Mouse (Mus musculus) cerebellum, adult 18-20 months (tissue): ENCODE measurements at regions not wholly inside any gene's neighbourhood (a gene's known extent, or its start where the extent isn't known, plus 50 kb on each side); places are given as distances from the start of the nearest gene placed in this dataset.

Experiments
- DNase-seq, 2 experiments: peaks; one replicate each; pipeline ENCODE4 v3.0.0; 2021

DNA sequence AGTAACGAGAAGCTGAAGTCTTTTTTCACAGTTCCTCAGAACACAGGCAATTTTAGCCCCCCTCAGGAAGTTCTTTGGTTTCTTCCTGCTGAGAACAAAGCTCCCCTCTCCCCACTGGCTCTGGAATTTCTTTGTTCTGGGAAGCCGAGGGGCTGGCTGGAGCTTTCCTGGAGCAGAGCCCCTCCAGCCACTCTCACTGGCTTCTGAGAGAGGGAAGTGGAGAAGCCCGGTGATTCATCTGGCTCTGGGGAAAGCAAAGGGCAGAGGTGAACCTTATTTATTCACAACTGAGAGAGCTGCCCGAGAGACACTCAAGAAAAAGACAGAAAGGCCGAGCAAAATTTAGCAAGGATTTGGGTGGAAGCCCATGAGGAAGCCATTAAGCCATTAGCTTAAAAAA, 63.9 kb downstream of the Ddx3x start:
- no peak for DNase-seq

DNA sequence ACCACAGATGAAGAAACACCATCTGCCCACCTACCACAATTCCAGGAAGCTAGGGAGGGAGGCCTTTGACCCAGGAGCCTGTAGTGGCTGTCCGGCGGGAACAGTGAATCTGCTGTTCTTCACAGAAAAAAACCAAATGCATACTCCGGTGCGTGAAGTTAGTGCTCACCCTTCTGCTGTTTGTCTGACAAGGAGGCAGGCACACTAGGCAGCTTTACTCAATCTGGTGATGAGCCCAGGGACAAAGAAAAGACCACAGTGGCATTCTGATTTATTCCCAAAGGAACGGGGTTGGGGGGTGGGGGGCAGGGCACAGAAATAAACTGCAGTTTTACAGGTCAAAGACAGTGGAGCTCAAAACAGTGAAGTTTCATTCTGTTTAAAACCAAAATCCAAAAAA, 64.4 kb downstream of the Ddx3x start:
- no peak for DNase-seq

- DNase-seq: peak in 1 of 2 experiments; percentile 20
Observed at GRCm38 (mm10) chrX:13346011-13346631, 65.4 kb downstream of the Ddx3x start.

- DNase-seq: peak in 1 of 2 experiments; percentile 17
Observed at GRCm38 (mm10) chrX:13346696-13347026, 65.9 kb downstream of the Ddx3x start.

GRCm38 (mm10) chrX:13347027-13347840, 66.5 kb downstream of the Ddx3x start:
- peak; percentile 60 to 67 for DNase-seq

DNA sequence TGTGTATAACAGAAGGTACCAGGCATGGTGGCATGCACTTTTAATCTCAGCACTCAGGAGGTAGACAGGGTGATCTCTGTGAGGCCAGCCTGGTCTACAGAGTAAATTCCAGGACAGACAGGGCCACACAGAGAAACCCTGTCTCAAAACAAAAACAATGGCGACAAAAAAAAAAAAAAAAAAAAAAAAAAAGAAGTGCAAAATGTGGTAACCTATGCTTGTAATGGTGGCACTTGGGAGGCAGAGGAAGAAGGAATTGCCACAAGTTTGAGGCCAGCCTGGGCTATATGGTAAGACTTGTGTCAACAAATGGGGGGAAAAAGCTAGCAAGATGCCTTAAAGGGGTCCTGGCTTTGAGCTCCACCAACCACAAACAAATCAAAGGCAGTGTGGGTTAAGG, 67.6 kb downstream of the Ddx3x start:
- DNase-seq: no peak

GRCm38 (mm10) chrX:13350461-13350860, 69.7 kb downstream of the Ddx3x start:
- DNase-seq: no peak

GRCm38 (mm10) chrX:13357149-13357783, 76.5 kb downstream of the Ddx3x start:
- DNase-seq: no peak

- no peak for DNase-seq
Observed at GRCm38 (mm10) chrX:13357973-13358372, 77.2 kb downstream of the Ddx3x start.

- DNase-seq: no peak
Observed at GRCm38 (mm10) chrX:13360436-13360835, 79.7 kb downstream of the Ddx3x start.

- DNase-seq: no peak
Observed at GRCm38 (mm10) chrX:13370319-13370718, 89.5 kb downstream of the Ddx3x start.

DNA sequence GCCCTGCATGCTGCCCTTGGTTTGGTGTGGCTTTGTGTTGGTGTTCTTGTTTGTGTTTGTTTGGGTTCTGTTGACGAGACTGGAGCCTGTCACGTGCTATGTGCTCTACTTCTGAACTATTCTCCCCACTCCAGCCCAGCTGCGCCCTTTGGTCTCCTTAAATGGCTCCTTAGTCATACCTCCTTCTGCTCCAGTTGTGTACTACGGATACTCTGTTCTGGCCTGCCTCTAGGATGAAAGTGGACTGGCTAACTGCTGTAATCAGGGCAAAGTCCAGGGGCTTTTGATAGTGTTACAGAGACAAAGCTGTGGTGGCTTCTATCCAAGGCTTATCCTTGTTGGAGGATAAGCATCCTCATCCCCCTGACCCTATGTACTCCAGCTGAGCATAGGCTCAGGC, 92.0 kb downstream of the Ddx3x start:
- no peak for DNase-seq

GRCm38 (mm10) chrX:13386354-13386753, 79.6 kb upstream of the Nyx start:
- DNase-seq: no peak

- no peak for DNase-seq
Observed at GRCm38 (mm10) chrX:13398466-13398865, 67.4 kb upstream of the Nyx start.

DNA sequence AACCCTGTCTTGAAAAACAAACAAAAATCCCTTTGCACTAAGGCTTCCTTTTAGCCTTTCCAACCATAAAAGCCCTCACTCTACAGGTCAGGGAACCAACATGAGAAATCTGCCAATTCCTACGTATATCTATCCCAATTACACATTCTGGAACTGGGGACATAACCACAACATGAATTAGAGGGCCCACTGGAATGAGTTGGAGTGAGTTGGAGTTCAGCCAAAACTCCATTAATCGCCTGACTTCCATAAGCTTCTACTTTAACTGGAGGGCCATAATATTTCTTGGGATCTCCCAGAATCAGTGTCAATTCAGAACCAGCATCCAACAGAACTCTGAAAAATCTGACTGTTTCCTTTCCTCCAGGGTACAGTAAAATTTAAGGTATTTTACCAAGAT, 53.2 kb upstream of the Nyx start:
- DNase-seq: no peak

DNA sequence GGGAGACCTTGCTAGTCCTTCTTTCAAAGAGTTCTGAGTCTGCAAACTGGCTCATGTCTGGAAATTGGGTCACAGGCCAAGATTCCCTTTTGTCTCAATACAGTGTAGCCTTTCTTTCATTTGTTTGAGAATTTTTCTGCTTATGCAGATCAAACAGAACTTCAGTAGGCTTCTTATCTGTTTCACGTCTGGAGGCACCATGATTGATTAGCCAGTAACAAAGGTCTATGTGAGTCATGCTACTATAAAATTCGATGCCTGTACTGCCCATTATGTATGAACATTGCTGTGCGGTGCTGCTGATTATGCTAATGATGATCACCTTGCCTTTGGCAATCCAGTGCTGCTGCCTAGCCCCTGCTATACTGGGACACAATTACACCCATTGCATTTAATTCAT, 52.8 kb upstream of the Nyx start:
- no peak for DNase-seq
